Mouse (Mus musculus) neural tube, embryonic 11.5 days (tissue): ENCODE measurements around the gene Olfr802. TPM values are rescaled to one million over a fixed set of nuclear protein-coding genes. Genes with fewer than 3 reads are reported as not detected.

Experiments
- ATAC-seq: fragments of 200-750 bp; cut with Nextera tagmentation; 2 replicates; pipeline ENCODE4 v1.8.0; 2017; ENCODE audit warnings: moderate number of reproducible peaks, mild to moderate bottlenecking, moderate TSS enrichment, moderate library complexity; ENCODE audit not compliant: insufficient read depth, low FRiP score, low TSS enrichment
- DNase-seq: peaks from one replicate; pipeline ENCODE4 v3.0.0-alpha.2; 2015; ENCODE audit warnings: low spot score
- H3K27ac ChIP-seq: fragments of 300-500 bp; sonication (generic); 2 replicates; pipeline ENCODE4 v1.5.1; 2014; ENCODE audit warnings: low read depth, mild to moderate bottlenecking, low read length
- H3K27me3 ChIP-seq: fragments of 300-500 bp; sonication (generic); 2 replicates; pipeline ENCODE4 v1.6.1; 2014; ENCODE audit warnings: mild to moderate bottlenecking, low read length, mixed read lengths; ENCODE audit not compliant: control insufficient read depth, insufficient read depth
- H3K36me3 ChIP-seq: fragments of 300-500 bp; sonication (generic); 2 replicates; pipeline ENCODE4 v1.6.1; 2014; ENCODE audit warnings: mild to moderate bottlenecking, low read length, moderate library complexity, mixed read lengths; ENCODE audit not compliant: control insufficient read depth, insufficient read depth
- H3K4me1 ChIP-seq: fragments of 300-500 bp; sonication (generic); 2 replicates; pipeline ENCODE4 v1.6.1; 2014; ENCODE audit warnings: low read length, mixed read lengths; ENCODE audit not compliant: control insufficient read depth, insufficient read depth
- H3K4me2 ChIP-seq: fragments of 300-500 bp; sonication (generic); 2 replicates; pipeline ENCODE4 v1.6.1; 2014; ENCODE audit warnings: low read depth, mild to moderate bottlenecking, moderate library complexity
- H3K4me3 ChIP-seq: fragments of 300-500 bp; sonication (generic); 2 replicates; pipeline ENCODE4 v1.5.1; 2014; ENCODE audit warnings: low read depth, low read length
- H3K9ac ChIP-seq: fragments of 300-500 bp; sonication (generic); 2 replicates; pipeline ENCODE4 v1.6.1; 2014; ENCODE audit warnings: mild to moderate bottlenecking, low read length
- H3K9me3 ChIP-seq: fragments of 300-500 bp; sonication (generic); 2 replicates; pipeline ENCODE4 v1.6.1; 2016; ENCODE audit warnings: low read length; ENCODE audit not compliant: control insufficient read depth
- WGBS: fragments of 180-500 bp; shearing (Covaris S2); extraction: QIAGEN DNeasy Blood & Tissue Kit; methylation state at CpG from one replicate; pipeline ENCODE4 v1.1.7; 2014; 5-methylcytosine and 5-hydroxymethylcytosine counted together
- polyA plus RNA-seq: library from polyadenylated mRNA; unstranded; fragments of >200 nt; fragmentation: Nextera tagmentation; extraction: Ambion mirVana; gene quantifications from 2 replicates; pipeline ENCODE4 v1.2.1, GENCODE M21; 2014

The Olfr802 gene
- polyA plus RNA-seq = not detected in 2 replicates

GRCm38 (mm10) chr10:129688069-129688468 is at the start of gene Olfr802:
Olfr802 (minus strand) TSS chr10:129688169.
- DNase-seq (no peak), ATAC-seq (no peak)
- WGBS = 68% methylated on average over 1 of the region's 1 CpGs

GRCm38 (mm10) chr10:129729275-129729674 is 41.3 kb upstream of the Olfr802 start, which contains the start of gene Olfr805:
Olfr805 (minus strand) TSS chr10:129729375.
- Histone ChIP-seq H3K27me3 (no peaks in the 10 kb centered on the region), H3K4me2 (no peak within 1 kb of the TSS), H3K4me1 (no peaks in the 10 kb centered on the region), H3K9me3 (no peaks in the 10 kb centered on the region), H3K36me3 (no peaks in the 10 kb centered on the region), H3K9ac (no peak within 1 kb of the TSS), H3K27ac (no peak within 1 kb of the TSS), H3K4me3 (no peak within 1 kb of the TSS)
- WGBS = 93% methylated on average over 2 of the region's 2 CpGs
- ATAC-seq = no peak
- DNase-seq = no peak

More at GRCm38 (mm10) chr10:129688069-129688468, at the start of gene Olfr802:
- H3K27ac ChIP-seq = no peak within 1 kb of the TSS
- H3K9ac ChIP-seq = no peak within 1 kb of the TSS
- no peak within 1 kb of the TSS for H3K4me3 ChIP-seq
- no peaks in the 10 kb centered on the region for H3K4me1 ChIP-seq
- H3K9me3 ChIP-seq = no peaks in the 10 kb centered on the region
- no peaks in the 10 kb centered on the region for H3K36me3 ChIP-seq
- no peaks in the 10 kb centered on the region for H3K27me3 ChIP-seq
- H3K4me2 ChIP-seq = no peak within 1 kb of the TSS

DNA sequence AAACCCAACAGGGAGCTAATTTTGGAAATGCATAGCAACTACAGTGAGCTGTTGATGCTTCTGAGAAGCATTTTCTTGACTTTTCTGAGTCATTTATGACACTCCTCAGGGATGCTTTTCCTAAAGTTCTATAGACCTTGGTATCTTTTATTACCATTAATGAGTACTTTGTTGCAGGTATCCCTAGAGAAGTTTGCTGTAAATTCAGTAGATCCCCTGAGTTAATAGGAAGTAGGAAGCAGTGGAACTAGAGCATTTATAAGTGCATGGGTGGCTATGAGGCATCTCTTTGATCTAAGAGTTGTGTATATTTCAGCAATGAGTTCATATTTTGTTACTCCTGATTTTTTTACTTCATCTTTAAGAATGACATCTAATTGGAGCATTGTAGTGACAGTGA is 14.9 kb upstream of the Olfr802 start, which contains the start of gene Olfr804:
Gene Olfr804 (plus strand): TSS at position 301 of the 400 bp plus-strand sequence.
- ATAC-seq (no peak), DNase-seq (no peak)
- H3K4me2 ChIP-seq = no peak within 1 kb of the TSS
- H3K4me3 ChIP-seq = no peak within 1 kb of the TSS
- H3K36me3 ChIP-seq = no peaks in the 10 kb centered on the region
- H3K9ac ChIP-seq = no peak within 1 kb of the TSS
- no peaks in the 10 kb centered on the region for H3K4me1 ChIP-seq
- no peak within 1 kb of the TSS for H3K27ac ChIP-seq
- H3K27me3 ChIP-seq = no peaks in the 10 kb centered on the region
- H3K9me3 ChIP-seq = no peaks in the 10 kb centered on the region

- H3K4me2 ChIP-seq = no peak within 1 kb of the TSS
- DNase-seq (no peak), ATAC-seq (no peak)
- no peaks in the 10 kb centered on the region for H3K9me3 ChIP-seq
- H3K36me3 ChIP-seq = no peaks in the 10 kb centered on the region
- no peak within 1 kb of the TSS for H3K9ac ChIP-seq
- H3K4me1 ChIP-seq = no peaks in the 10 kb centered on the region
- H3K4me3 ChIP-seq = no peak within 1 kb of the TSS
- H3K27me3 ChIP-seq = no peaks in the 10 kb centered on the region
- H3K27ac ChIP-seq = no peak within 1 kb of the TSS
- WGBS = 83% methylated on average over 2 of the region's 2 CpGs
Measured at GRCm38 (mm10) chr10:129694186-129694585, 6.2 kb upstream of the Olfr802 start, which contains the start of gene Olfr803. Olfr803 (minus strand) TSS chr10:129694286.

GRCm38 (mm10) chr10:129673765-129674164 is 14.2 kb downstream of the Olfr802 start, which contains the start of gene Olfr801:
Olfr801 (minus strand) TSS chr10:129673865.
- Histone ChIP-seq H3K27ac (no peak within 1 kb of the TSS), H3K4me2 (no peak within 1 kb of the TSS), H3K36me3 (no peaks in the 10 kb centered on the region), H3K9ac (no peak within 1 kb of the TSS), H3K9me3 (no peaks in the 10 kb centered on the region), H3K4me1 (no peaks in the 10 kb centered on the region), H3K4me3 (no peak within 1 kb of the TSS), H3K27me3 (no peaks in the 10 kb centered on the region)
- WGBS = 81% methylated on average over 1 of the region's 1 CpGs
- no peak for ATAC-seq
- DNase-seq = no peak

DNA sequence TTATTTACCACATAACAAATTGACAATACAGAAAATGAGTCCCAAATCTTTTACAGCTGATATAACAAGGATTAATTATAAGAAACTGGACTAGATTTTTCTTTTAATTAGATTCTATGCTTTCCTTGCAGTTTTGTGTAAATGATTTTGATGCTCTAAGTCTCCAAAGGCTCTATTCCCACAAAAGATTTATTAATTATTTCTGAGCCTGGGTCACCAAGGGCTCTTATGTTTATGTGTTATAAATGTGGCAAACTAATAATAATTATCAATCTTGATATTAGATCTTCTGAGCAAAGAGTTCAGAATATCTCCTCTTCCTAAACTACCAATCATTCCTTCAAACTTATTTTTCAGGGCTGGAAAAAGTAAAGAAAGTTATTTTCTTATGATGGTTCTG is 30.6 kb downstream of the Olfr802 start, which contains the start of gene Olfr800:
Gene Olfr800 (plus strand): TSS at position 301 of the 400 bp plus-strand sequence.
- Histone ChIP-seq H3K9ac (no peak within 1 kb of the TSS), H3K27me3 (no peaks in the 10 kb centered on the region), H3K9me3 (no peaks in the 10 kb centered on the region), H3K27ac (no peak within 1 kb of the TSS), H3K4me1 (no peaks in the 10 kb centered on the region), H3K4me3 (no peak within 1 kb of the TSS), H3K36me3 (no peaks in the 10 kb centered on the region), H3K4me2 (no peak within 1 kb of the TSS)
- DNase-seq (no peak), ATAC-seq (no peak)

- Histone ChIP-seq H3K4me1 (no peaks in the 10 kb centered on the region), H3K27ac (no peak overlapping the region), H3K9ac (no peak overlapping the region), H3K9me3 (no peaks in the 10 kb centered on the region), H3K4me2 (no peak overlapping the region), H3K4me3 (no peak overlapping the region), H3K36me3 (no peaks in the 10 kb centered on the region), H3K27me3 (no peaks in the 10 kb centered on the region)
- WGBS = 87% methylated on average over 1 of the region's 1 CpGs
- no peak for ATAC-seq
- DNase-seq = no peak
Measured at GRCm38 (mm10) chr10:129651763-129652162, 36.2 kb downstream of the Olfr802 start.

GRCm38 (mm10) chr10:129637184-129637583 is 50.8 kb downstream of the Olfr802 start, which contains the start of gene Olfr799:
Olfr799 (plus strand) TSS chr10:129637484.
- no peak for DNase-seq
- no peaks in the 10 kb centered on the region for H3K9me3 ChIP-seq
- H3K4me1 ChIP-seq = no peaks in the 10 kb centered on the region
- H3K36me3 ChIP-seq = no peaks in the 10 kb centered on the region
- H3K27me3 ChIP-seq = no peaks in the 10 kb centered on the region
- no peak within 1 kb of the TSS for H3K4me3 ChIP-seq
- no peak within 1 kb of the TSS for H3K27ac ChIP-seq
- H3K4me2 ChIP-seq = no peak within 1 kb of the TSS
- H3K9ac ChIP-seq = no peak within 1 kb of the TSS
- ATAC-seq = no peak
- 42% methylated on average over 1 of the region's 1 CpGs for WGBS

DNA sequence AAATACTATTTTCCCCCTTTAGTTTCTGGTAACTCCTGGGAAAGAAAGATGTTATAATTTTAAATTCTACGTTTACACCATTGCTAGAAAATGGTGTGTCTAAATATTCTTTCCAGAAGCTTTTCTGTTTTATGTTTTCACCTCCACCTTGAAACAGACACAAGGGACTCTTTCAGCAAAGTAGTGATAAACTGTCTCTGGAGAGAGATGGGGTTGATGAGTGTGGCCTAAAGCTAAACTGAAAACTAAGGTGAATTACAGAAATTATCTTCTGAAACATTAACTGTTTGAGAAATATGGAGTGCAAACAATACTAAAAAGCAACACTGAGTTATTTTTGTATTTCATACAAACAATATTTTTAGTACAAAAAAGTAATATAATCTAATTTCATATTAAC is 60.1 kb downstream of the Olfr802 start, which contains the start of gene Olfr798:
Gene Olfr798 (minus strand): TSS at position 101 of the 400 bp plus-strand sequence.
- Histone ChIP-seq H3K36me3 (no peaks in the 10 kb centered on the region), H3K4me2 (no peak within 1 kb of the TSS), H3K27me3 (no peaks in the 10 kb centered on the region), H3K4me3 (no peak within 1 kb of the TSS), H3K27ac (no peak within 1 kb of the TSS), H3K9me3 (no peaks in the 10 kb centered on the region), H3K9ac (no peak within 1 kb of the TSS), H3K4me1 (no peaks in the 10 kb centered on the region)
- DNase-seq (no peak), ATAC-seq (no peak)
- 81% methylated on average over 1 of the region's 1 CpGs for WGBS
